Mouse (Mus musculus) bone marrow macrophage, adult 2 months (primary cell): ENCODE measurements around the gene Vwc2.

Source experiments
- CTCF ChIP-seq: IDR thresholded peaks from 2 replicates; pipeline ENCODE4 v1.5.1; 2012; ENCODE audit warnings: low read depth, mild to moderate bottlenecking, low read length, moderate library complexity
- POLR2A ChIP-seq: IDR thresholded peaks from 2 replicates; pipeline ENCODE4 v1.6.1; 2012; ENCODE audit warnings: mild to moderate bottlenecking, low read depth, low read length, borderline replicate concordance

DNA sequence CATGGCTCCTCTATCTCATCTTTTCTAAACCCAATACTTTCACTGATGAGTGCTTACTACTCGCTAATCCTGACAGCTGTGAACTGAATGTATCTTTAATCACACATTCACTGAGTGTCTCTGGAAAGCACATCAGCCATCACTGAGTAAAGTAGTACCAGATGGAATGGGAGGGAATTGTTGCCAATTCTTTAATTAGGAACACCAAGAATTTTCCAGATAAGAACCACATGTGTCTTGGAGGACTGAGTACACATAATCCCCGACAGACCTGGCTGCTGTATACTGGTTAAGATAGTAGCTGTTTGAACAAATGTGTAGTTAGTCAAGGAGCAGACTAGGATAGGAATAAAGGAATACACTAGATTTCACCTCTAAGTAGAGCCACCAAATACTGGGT lies 61.2 kb downstream of the Vwc2 start:
- TF ChIP-seq POLR2A (no peak), CTCF (no peak)
